Mouse (Mus musculus) liver, postnatal 0 days (tissue): ENCODE measurements around the gene Cald1.

ENCODE experiments used
- CTCF ChIP-seq: sonication (generic); IDR thresholded peaks from 2 replicates; pipeline ENCODE4 v1.5.1; 2016; ENCODE audit warnings: antibody characterized with exemption, low read depth
- EP300 ChIP-seq: IDR thresholded peaks from 2 replicates; pipeline ENCODE4 v1.6.1; 2016; ENCODE audit warnings: antibody characterized with exemption, low read depth, mild to moderate bottlenecking

DNA sequence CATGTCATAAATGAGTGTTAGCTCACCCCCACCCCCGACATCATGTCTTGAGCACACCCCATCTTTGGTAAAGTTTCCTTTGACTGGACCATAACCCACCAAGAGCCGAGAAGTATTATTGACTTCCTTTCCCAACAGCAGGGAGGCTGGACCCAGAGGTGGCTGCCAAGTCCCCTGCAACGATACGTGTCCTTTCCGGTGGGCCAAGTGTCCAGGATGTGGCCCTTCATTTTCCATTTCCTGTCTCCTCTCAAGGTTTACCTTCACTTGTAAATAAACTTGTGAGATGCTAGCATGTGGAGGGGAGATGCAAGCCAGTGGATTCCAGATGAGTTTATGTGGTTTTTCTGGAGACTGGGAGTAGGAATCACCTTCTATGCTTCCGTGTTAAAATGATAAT lies 132.7 kb downstream of the Cald1 start:
- TF ChIP-seq CTCF (no peak), EP300 (no peak)
